Mouse (Mus musculus): ENCODE measurements around the gene Olfr1251.
"Not testable (repeated sequence)": the region's sequence is repeated elsewhere in the genome, so short reads cannot be mapped to it uniquely, and the experiment has no call there.

The Olfr1251 gene

DNA sequence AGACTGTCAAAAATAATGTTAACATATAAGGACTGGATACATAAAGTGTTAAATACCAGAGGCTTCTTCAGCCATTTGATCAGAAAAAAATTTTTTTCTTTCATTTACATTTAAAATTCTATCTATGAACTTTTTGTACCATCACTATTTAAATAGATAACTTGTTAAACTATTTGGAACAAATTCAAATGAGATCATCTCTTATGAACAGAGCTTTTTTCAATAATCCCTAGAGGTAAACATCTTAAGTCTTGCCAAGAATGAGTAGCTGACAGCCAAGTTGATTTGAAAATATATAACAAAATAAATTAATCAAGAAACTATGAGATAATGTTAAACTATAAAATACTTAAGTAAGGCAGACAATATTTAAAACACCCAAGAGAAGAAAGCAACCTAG lies at the start of gene Olfr1251:
Olfr1251 (minus strand) TSS at position 101 of the 400 bp plus-strand sequence.
- DNase-seq (ENCODE audit: low spot score), result no peak

DNA sequence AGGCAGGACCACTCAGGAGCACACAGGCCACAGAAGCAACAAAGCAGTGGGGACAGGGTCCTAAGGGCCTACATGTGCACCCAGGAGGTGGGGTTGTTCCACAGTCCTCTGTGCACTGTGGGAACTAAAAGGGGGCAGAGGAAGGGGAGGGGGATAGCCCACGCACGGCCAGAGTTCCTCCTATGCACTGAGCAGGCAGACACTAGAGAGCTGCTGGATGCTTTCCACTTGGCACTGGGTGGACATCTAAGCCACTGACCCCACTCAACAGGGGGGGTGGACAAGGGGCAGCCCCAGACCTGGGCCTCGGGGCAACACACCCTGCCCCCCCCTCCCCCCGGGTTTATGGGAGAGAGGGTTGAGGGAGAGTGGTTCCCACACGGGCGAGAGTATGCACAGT lies 20.2 kb upstream of the Olfr1251 start:
- no peak for DNase-seq (ENCODE audit: low spot score)

DNA sequence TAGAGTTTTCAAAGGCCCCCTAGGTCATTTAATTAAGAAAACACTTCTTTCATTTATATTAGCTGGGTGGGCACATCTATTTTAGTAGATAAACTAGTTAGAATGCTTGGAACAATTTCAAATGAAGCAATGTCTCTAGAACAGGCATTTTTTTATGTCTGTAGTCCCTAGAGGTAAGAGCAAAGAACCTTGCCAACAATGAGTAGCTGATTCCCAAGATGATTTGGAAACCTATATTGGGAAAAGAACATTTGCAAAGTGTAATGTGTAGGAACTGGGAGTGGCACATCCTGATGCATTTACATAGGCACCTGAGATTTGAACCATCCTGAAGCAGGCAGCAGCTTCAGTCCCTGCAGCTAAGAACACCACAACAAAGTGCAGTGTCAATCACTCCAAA lies 10.4 kb downstream of the Olfr1251 start, which contains the start of gene Olfr1250:
Olfr1250 (minus strand) TSS at position 101 of the 400 bp plus-strand sequence.
- no peak for DNase-seq (ENCODE audit: low spot score)

DNA sequence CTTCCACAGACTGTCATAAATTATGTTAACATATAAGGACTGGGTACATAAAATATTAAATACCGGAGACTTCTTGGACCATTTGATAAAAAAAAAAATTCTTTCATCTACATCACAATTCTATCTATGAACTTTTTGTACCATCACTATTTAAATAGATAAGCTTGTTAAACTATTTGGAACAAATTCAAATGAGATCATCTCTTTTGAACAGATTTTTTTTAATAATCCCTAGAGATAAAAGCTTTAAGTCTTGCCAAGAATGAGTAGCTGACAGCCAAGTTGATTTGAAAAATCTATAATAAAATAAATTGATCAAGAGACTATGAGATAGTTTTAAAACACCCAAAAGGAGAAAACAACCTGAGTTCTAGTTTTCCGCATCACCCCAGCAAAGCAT lies 36.9 kb downstream of the Olfr1251 start, which contains the start of gene Olfr1249:
Olfr1249 (minus strand) TSS at position 101 of the 400 bp plus-strand sequence.
- no peak for DNase-seq (ENCODE audit: low spot score)

DNA sequence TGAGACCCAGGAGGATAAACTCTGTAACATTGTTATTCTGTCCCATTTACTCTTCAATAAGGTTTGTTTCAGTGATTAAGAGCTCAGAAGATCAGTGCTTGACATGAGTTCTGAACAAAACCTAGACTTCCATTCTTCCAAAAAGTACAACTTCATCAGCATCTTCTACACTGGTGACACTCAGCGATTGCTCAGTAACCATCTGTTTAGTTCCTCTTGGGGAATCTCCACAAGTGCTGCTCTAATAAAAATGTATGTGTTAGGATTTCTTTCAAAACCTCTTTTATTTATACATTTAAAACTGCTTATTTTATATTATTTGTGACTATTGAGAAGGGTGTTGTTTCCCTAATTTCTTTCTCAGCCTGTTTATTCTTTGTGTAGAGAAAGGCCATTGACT lies 53.6 kb downstream of the Olfr1251 start, which contains the start of gene Olfr1248:
Olfr1248 (minus strand) TSS at position 101 of the 400 bp plus-strand sequence.
- DNase-seq (ENCODE audit: low spot score), result not testable (repeated sequence)
